Mouse (Mus musculus) kidney, embryonic 14.5 days (tissue): Measurements from ENCODE around the gene Galp. TPM values are rescaled to one million over a fixed set of nuclear protein-coding genes. Genes with fewer than 3 reads are reported as not detected.

Source experiments
- ATAC-seq: fragments of 200-750 bp; cut with Nextera tagmentation; 2 replicates; pipeline ENCODE4 v1.8.0; 2017; ENCODE audit warnings: moderate number of reproducible peaks, mild to moderate bottlenecking, moderate TSS enrichment, moderate library complexity; ENCODE audit not compliant: low FRiP score, low TSS enrichment
- H3K27ac ChIP-seq: fragments of 300-500 bp; sonication (generic); 2 replicates; pipeline ENCODE4 v1.5.1; 2014; ENCODE audit warnings: low read depth, mild to moderate bottlenecking, low read length, moderate library complexity, mixed read lengths
- H3K27me3 ChIP-seq: fragments of 300-500 bp; sonication (generic); 2 replicates; pipeline ENCODE4 v1.6.1; 2014; ENCODE audit warnings: mild to moderate bottlenecking, low read length; ENCODE audit not compliant: control insufficient read depth, insufficient read depth
- H3K36me3 ChIP-seq: fragments of 300-500 bp; sonication (generic); 2 replicates; pipeline ENCODE4 v1.6.1; 2014; ENCODE audit warnings: low read length, mixed read lengths; ENCODE audit not compliant: control insufficient read depth, insufficient read depth
- H3K4me1 ChIP-seq: fragments of 300-500 bp; sonication (generic); 2 replicates; pipeline ENCODE4 v1.6.1; 2014; ENCODE audit warnings: low read length, mixed read lengths; ENCODE audit not compliant: control insufficient read depth, insufficient read depth
- H3K4me2 ChIP-seq: fragments of 300-500 bp; sonication (generic); replicated peaks from 2 replicates; pipeline ENCODE4 v1.6.1; 2014; ENCODE audit warnings: low read depth, mild to moderate bottlenecking, low read length
- H3K4me3 ChIP-seq: fragments of 300-500 bp; sonication (generic); 2 replicates; pipeline ENCODE4 v1.5.1; 2014; ENCODE audit warnings: mild to moderate bottlenecking, low read length
- H3K9ac ChIP-seq: fragments of 300-500 bp; sonication (generic); 2 replicates; pipeline ENCODE4 v1.6.1; 2014; ENCODE audit warnings: low read depth, mild to moderate bottlenecking, low read length, moderate library complexity
- H3K9me3 ChIP-seq: fragments of 300-500 bp; sonication (generic); 2 replicates; pipeline ENCODE4 v1.6.1; 2016; ENCODE audit warnings: low read length; ENCODE audit not compliant: control insufficient read depth
- WGBS: fragments of 180-500 bp; shearing (Covaris S2); extraction: QIAGEN DNeasy Blood & Tissue Kit; methylation state at CpG from one replicate; pipeline ENCODE4 v1.1.7; 2014; 5-methylcytosine and 5-hydroxymethylcytosine counted together
- polyA plus RNA-seq: library from polyadenylated mRNA; unstranded; fragments of >200 nt; fragmentation: Nextera tagmentation; extraction: Ambion mirVana; gene quantifications from 2 replicates; pipeline ENCODE4 v1.2.1, GENCODE M21; 2014

The Galp gene
- polyA plus RNA-seq, 1 experiment from 2014 or later = not detected

DNA sequence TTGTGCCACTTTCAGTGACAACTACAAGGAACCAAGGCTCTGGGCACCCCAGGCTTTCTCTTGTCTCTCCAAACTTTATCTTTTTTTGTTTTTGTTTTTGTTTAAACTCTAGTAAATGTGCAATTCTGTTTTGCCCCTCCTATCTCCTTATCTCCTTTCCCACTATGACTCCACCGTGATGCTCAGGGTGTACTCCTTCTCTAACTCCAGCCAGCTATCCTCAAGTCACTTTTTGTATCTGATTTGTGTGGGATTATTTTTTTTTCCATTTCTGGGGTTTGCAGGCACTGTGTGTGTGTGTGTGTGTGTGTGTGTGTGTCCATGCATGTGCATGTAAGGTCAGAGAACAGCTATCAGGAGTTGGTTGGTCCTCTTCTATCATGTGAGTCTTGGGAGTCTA is 39.4 kb upstream of the Galp start:
- WGBS = 88% methylated on average over 1 of the region's 1 CpGs
- no peak overlapping the region for H3K4me2 ChIP-seq
- H3K9ac ChIP-seq = no peak overlapping the region
- peak overlapping the region; percentile 74; the same call in 1 of the 2 replicates for H3K27ac ChIP-seq
- H3K4me3 ChIP-seq = no peak overlapping the region
- no peak for ATAC-seq
- peaks cover 22% of the 10 kb centered on the region for H3K4me1 ChIP-seq
- no peaks in the 10 kb centered on the region for H3K9me3 ChIP-seq
- H3K27me3 ChIP-seq = no peaks in the 10 kb centered on the region
- H3K36me3 ChIP-seq = no peaks in the 10 kb centered on the region

DNA sequence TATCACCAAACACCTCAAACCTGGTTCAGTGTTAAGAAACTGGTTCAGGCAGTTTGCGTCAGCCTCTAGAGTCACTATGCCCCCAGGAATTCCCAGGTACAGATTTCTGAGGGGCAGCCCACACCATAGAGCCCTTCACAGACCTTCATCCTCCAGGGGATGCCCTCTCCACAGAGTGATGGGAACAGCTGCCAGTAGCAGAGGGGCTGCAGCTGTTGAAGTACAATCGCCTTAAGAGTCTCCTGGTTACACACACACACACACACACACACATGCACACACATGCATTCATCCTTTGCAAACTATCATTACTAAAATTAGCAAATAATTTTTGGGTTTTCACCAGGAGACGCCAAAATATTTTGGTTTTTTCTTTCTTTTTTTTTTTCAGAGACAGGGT is 37.3 kb upstream of the Galp start:
- no peak overlapping the region for H3K27ac ChIP-seq

DNA sequence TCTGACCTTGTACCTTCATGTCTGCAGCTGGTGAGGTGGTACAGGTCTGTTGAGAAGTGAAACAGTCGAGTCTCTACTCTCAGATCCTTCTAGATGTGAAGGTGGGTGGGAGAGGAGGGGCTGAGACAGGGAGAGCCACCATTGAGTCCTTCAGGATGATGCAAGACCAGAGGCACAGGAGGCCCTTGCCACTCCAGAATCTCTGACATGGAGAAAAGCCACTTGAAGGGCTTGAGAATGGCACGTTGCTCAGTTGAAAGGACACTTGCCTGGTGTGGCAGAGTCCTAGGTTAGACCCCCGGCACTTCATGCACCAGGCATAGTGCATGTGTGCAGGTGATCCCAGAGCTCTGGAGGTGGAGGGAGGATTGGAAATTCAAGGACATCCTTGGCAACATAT is 35.3 kb upstream of the Galp start:
- H3K4me1 ChIP-seq = peaks cover 12% of the 10 kb centered on the region; the same call in 1 of the 2 replicates
- no peak overlapping the region for H3K4me3 ChIP-seq
- WGBS = 58% methylated on average over 3 of the region's 3 CpGs
- no peaks in the 10 kb centered on the region for H3K36me3 ChIP-seq
- no peaks in the 10 kb centered on the region for H3K27me3 ChIP-seq
- H3K27ac ChIP-seq = no peak overlapping the region
- no peaks in the 10 kb centered on the region for H3K9me3 ChIP-seq
- no peak for ATAC-seq
- no peak overlapping the region for H3K4me2 ChIP-seq
- H3K9ac ChIP-seq = no peak overlapping the region

More for the DNA sequence above, 37.3 kb upstream of the Galp start:
- ATAC-seq = no peak
- H3K27me3 ChIP-seq = no peaks in the 10 kb centered on the region
- 86% methylated on average over 3 of the region's 3 CpGs for WGBS
- H3K9me3 ChIP-seq = no peaks in the 10 kb centered on the region
- no peak overlapping the region for H3K4me3 ChIP-seq
- H3K4me2 ChIP-seq = no peak overlapping the region
- no peaks in the 10 kb centered on the region for H3K36me3 ChIP-seq
- peaks cover 14% of the 10 kb centered on the region for H3K4me1 ChIP-seq
- H3K9ac ChIP-seq = no peak overlapping the region

DNA sequence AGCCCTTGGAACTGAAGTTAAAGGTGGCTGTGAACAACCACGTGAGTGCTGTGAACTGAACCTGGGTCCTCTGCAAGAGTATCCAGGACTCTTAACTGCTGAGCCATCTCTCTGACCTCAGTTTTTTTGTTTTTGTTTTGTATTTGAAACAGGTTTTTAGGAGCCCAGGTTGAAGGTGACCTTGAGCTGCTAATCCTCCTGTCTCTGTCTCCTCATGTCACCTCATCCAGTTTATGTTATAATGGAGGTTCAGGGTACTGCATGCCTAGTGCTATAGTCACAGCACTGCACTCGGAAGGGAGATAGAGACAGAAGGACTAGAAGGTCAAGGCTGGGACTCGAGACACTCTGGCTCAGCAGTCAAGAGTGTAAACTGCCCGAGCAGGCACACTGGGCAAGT is 34.7 kb upstream of the Galp start:
- ATAC-seq = no peak
- 84% methylated on average over 4 of the region's 4 CpGs for WGBS
- Histone ChIP-seq H3K9me3 (no peaks in the 10 kb centered on the region), H3K4me2 (no peak overlapping the region), H3K9ac (no peak overlapping the region), H3K4me1 (peaks cover 6% of the 10 kb centered on the region; the same call in 1 of the 2 replicates), H3K36me3 (no peaks in the 10 kb centered on the region), H3K4me3 (no peak overlapping the region), H3K27me3 (no peaks in the 10 kb centered on the region), H3K27ac (no peak overlapping the region)

DNA sequence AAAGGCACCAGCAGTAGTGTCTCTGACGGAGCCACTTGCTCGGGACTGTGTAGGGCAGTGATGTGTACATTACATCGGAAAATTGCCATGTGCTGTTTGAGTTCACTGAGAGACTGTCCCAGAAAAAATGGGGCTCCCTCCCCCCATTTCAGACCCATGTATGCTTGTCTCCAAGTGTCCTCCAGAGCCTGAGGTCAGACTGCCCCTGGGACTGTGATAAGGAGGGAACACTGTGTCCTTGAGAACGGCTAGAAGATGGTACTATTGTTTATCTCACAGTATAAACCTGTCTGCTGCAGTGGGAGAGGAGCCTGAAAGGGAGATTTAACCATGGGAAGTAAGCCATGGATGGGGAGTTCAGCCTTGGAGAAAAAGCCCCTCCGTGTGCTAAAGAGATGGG is 32.2 kb upstream of the Galp start:
- no peaks in the 10 kb centered on the region for H3K36me3 ChIP-seq
- no peak for ATAC-seq
- no peaks in the 10 kb centered on the region for H3K27me3 ChIP-seq
- H3K4me2 ChIP-seq = no peak overlapping the region
- H3K9me3 ChIP-seq = no peaks in the 10 kb centered on the region
- H3K9ac ChIP-seq = no peak overlapping the region
- H3K4me1 ChIP-seq = no peaks in the 10 kb centered on the region
- no peak overlapping the region for H3K27ac ChIP-seq
- WGBS = 68% methylated on average over 5 of the region's 5 CpGs
- H3K4me3 ChIP-seq = no peak overlapping the region

DNA sequence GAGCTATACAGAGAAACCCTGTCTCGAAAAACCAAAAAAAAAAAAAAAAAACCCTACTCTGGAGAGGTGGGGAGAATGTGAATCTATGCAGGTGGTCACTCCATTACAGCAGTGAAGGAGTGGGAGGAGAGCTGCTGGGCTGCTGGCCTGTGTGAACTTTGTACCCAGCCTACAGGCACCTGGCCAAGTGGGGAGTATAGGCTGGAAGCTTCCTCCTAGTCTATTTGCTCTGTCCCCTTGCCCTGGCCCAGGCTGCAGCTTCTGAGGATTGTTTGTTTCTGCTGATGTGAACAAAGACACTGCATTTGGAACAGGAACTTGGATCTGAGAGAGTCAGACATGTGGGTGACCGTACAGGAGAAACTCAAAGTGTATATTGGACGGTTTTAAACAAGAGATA is 27.5 kb upstream of the Galp start:
- H3K4me1 ChIP-seq = no peaks in the 10 kb centered on the region
- 81% methylated on average over 3 of the region's 3 CpGs for WGBS
- ATAC-seq = no peak
- H3K27me3 ChIP-seq = no peaks in the 10 kb centered on the region
- H3K4me2 ChIP-seq = no peak overlapping the region
- H3K27ac ChIP-seq = no peak overlapping the region
- no peak overlapping the region for H3K4me3 ChIP-seq
- no peak overlapping the region for H3K9ac ChIP-seq
- no peaks in the 10 kb centered on the region for H3K36me3 ChIP-seq
- no peaks in the 10 kb centered on the region for H3K9me3 ChIP-seq

DNA sequence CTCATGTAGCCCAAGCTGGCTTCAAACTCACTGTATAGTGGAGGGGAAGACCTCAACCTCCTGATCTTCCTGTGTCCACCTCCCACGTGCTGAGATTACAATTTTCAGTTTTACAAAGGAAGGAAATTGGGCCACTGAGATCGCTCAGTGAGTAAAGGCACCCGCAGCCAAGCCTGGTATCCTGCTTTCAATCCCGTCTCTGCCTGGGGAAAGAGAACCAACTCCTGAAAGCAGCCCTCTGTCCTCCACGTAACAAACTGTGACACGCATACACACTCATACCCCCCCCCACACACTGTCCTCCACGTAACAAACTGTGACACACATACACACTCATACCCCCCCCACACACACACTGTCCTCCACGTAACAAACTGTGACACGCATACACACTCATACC is 26.5 kb upstream of the Galp start:
- WGBS = 83% methylated on average over 9 of the region's 9 CpGs

DNA sequence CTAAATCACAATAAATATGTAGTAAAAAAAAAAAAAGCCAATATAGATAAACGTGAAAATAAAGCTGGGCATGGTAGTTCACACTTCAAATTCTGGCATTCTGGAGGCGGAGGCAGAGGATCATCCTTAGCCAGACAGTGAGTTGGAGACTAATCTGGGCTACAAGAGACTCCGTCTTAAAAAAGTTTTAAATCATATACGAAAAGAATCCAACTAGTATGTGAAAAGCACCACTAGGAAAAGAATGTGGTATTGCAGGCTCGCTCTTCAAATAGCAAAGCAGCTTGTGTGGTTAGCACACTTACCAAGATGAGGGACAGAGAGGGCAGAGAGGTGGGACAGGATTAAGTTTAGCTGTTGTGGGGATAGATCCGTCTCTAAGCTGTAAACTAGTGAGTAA is 26.0 kb upstream of the Galp start:
- Histone ChIP-seq H3K9ac (peak overlapping the region; percentile 52; the same call in 1 of the 2 replicates), H3K27me3 (no peaks in the 10 kb centered on the region), H3K9me3 (no peaks in the 10 kb centered on the region), H3K4me3 (peak overlapping the region; percentile 75; the same call in 1 of the 2 replicates), H3K36me3 (no peaks in the 10 kb centered on the region; the same call in 1 of the 2 replicates), H3K27ac (peak overlapping the region; percentile 76), H3K4me1 (no peaks in the 10 kb centered on the region), H3K4me2 (peak overlapping the region; percentile 81)
- ATAC-seq = no peak
- WGBS = 50% methylated on average over 6 of the region's 6 CpGs

More for the DNA sequence above, 26.5 kb upstream of the Galp start:
- no peak for ATAC-seq
- H3K27me3 ChIP-seq = no peaks in the 10 kb centered on the region
- no peak overlapping the region for H3K9ac ChIP-seq
- H3K4me1 ChIP-seq = no peaks in the 10 kb centered on the region
- H3K4me2 ChIP-seq = no peak overlapping the region
- H3K36me3 ChIP-seq = no peaks in the 10 kb centered on the region; the same call in 1 of the 2 replicates
- no peak overlapping the region for H3K4me3 ChIP-seq
- no peaks in the 10 kb centered on the region for H3K9me3 ChIP-seq
- no peak overlapping the region for H3K27ac ChIP-seq

DNA sequence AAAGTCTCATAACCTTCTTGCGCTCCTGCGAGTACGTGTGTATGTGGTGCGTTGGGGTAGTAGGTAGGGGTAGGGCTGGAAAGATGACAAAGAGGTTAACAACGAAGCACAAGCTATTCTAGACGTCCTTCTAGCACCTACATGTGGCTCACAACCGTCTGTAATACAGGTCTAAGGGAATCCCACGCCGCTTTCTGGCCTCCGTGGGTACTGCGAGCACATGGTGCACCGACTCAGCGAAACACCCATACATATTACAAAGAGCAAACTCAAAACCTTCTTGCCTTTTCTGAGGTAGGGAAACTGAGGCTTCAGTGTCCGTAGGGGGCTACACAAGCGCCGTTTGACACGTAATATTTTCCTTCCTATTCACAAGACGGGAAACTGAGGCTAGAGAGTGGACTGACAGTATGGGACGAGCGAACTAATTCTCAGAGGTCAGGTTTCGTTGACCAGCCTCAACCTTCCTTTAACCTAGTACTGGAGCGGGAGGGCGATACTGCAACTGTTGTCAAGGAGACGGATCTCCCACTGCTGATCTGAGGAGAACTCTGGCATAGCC is 25.4 kb upstream of the Galp start:
- H3K27ac ChIP-seq = peak overlapping the region; percentile 76
- H3K36me3 ChIP-seq = no peaks in the 10 kb centered on the region; the same call in 1 of the 2 replicates
- H3K4me2 ChIP-seq = peak overlapping the region; percentile 81
- peak overlapping the region; percentile 75 for H3K4me3 ChIP-seq
- peak; percentile 29 for ATAC-seq
- no peaks in the 10 kb centered on the region for H3K9me3 ChIP-seq
- no peaks in the 10 kb centered on the region for H3K27me3 ChIP-seq
- under 1% methylated on average over 24 of the region's 24 CpGs for WGBS
- no peaks in the 10 kb centered on the region for H3K4me1 ChIP-seq
- H3K9ac ChIP-seq = peak overlapping the region; percentile 52
